Mouse (Mus musculus) liver, embryonic 14.5 days (tissue): ENCODE measurements around the gene H1foo.

Experiments used
- CTCF ChIP-seq: IDR thresholded peaks from 2 replicates; pipeline ENCODE4 v1.5.1; 2016; ENCODE audit warnings: antibody characterized with exemption, low read depth, control low read depth
- EP300 ChIP-seq: IDR thresholded peaks from 2 replicates; pipeline ENCODE4 v1.6.1; 2016; ENCODE audit warnings: antibody characterized with exemption, low read depth

GRCm38 (mm10) chr6:115985622-115986021, 40.9 kb downstream of the H1foo start:
- TF ChIP-seq CTCF (no peak), EP300 (no peak)
